Mouse (Mus musculus) testis, adult 10 weeks (tissue): ENCODE data around the gene Dhrs11. TPM values are rescaled to one million over a fixed set of nuclear protein-coding genes. Genes with fewer than 3 reads are reported as not detected.

Experiments used
- polyA plus RNA-seq: library from polyadenylated mRNA; stranded (reverse); fragments of 350-450 nt; fragmentation: Illumina TruSeq; extraction: RNeasy Lipid Tissue Mini Kit (QIAGEN cat#74804); gene quantifications from one replicate; pipeline ENCODE4 v1.2.3, GENCODE M21; 2014; ENCODE audit warnings: low read depth, low replicate concordance

The Dhrs11 gene
- polyA plus RNA-seq: 6.0 TPM

GRCm38 (mm10) chr11:84828516-84829399 lies at the start of gene Dhrs11:
Gene Dhrs11 (minus strand): TSS chr11:84828994.

GRCm38 (mm10) chr11:84870337-84871043 lies 41.7 kb upstream of the Dhrs11 start, which contains the start of gene Ggnbp2:
Gene Ggnbp2 (minus strand): TSS chr11:84870817.

GRCm38 (mm10) chr11:84818961-84819692 lies 9.7 kb downstream of the Dhrs11 start, which contains the start of gene Mrm1:
Gene Mrm1 (minus strand): TSS chr11:84819515.

Other genes starting within 250 kb of the Dhrs11 start
- gene Mrm1, start 9.5 kb downstream of the Dhrs11 start, polyA plus RNA-seq: 1.8 TPM
- gene Ggnbp2, start 41.8 kb upstream of the Dhrs11 start, polyA plus RNA-seq: 963 TPM
- gene Myo19, start 51.2 kb upstream of the Dhrs11 start, polyA plus RNA-seq: 6.7 TPM
- gene Pigw, start 51.3 kb upstream of the Dhrs11 start, polyA plus RNA-seq: 7.4 TPM
- 45.5 TPM for gene Znhit3, start 87.4 kb upstream of the Dhrs11 start, polyA plus RNA-seq
- gene Car4, start 128.8 kb upstream of the Dhrs11 start, polyA plus RNA-seq: 1.8 TPM